Comparison of ENCODE assay signal across 18 mouse cellular contexts in the genomic region with DNA sequence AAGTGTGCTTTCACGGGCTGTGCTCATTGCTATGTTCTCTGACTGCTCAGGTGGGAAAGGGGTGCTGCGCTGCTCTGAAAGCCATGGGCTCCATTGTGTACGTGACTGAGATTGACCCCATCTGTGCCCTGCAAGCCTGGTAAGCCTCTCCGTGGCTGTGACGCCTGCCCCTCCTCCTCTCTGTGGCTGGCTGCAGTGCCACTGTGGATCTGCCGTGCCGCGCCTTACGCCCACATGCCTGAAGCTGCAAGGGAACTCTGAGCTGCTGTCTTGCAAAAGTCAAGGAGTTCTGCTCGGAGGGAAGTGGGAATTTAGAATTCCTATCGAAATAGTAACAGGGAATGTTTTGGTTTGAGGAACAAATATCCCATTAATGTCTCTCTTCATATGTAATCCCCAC. TPM values are rescaled to one million over a fixed set of nuclear protein-coding genes. Genes with fewer than 3 reads are reported as not detected.
DNase-seq lines count a peak whose midpoint lies in the region; ATAC-seq and TF ChIP-seq lines count a peak whose summit lies in the region.
"Had no signal": no experiment of that assay in that cellular context is flagged by ENCODE, and none has a peak within 500 bp of the region (broad histone marks: within the 10 kb centered on the region; RNA-seq: fewer than 3 reads in every experiment).

No protein-coding gene starts in this region.

- H3K27ac ChIP-seq in kidney, postnatal 0 days = peak overlapping the region; percentile 38; the same call in 1 of the 2 replicates
- H3K27ac ChIP-seq in midbrain, embryonic 13.5 days = no peak overlapping the region
- H3K27ac ChIP-seq: gastrocnemius, adult 2 months; hindbrain, embryonic 13.5 days; limb, embryonic 13.5 days; lung, embryonic 15.5 days had no signal

- H3K36me3 ChIP-seq in kidney, postnatal 0 days (ENCODE audit: insufficient read depth, low read length) = no peaks in the 10 kb centered on the region
- peaks cover 9% of the 10 kb centered on the region for H3K36me3 ChIP-seq in midbrain, embryonic 13.5 days

- H3K4me1 ChIP-seq in kidney, postnatal 0 days (replicated peaks; ENCODE audit: insufficient read depth, low read length) = no peaks in the 10 kb centered on the region
- no peaks in the 10 kb centered on the region for H3K4me1 ChIP-seq in midbrain, embryonic 13.5 days (replicated peaks)
- H3K4me1 ChIP-seq: hindbrain, embryonic 13.5 days; limb, embryonic 13.5 days had no signal

- no peak for DNase-seq in kidney, postnatal 0 days (ENCODE audit: low spot score)
- no peak for DNase-seq in kidney, postnatal 4 days
- peak; percentile 24 for DNase-seq in NIH3T3 (ENCODE audit: low read depth)
- peak; percentile 71 for DNase-seq in frontal cortex, postnatal 36 days (ENCODE audit: low spot score in 2 of 2)
- peak; percentile 58 to 67 for DNase-seq in left cerebral cortex, postnatal 36 days (ENCODE audit: low spot score in 2 of 2)
- DNase-seq in T-cell, adult 2 months (ENCODE audit: low spot score) = no peak
- DNase-seq in gastrocnemius, adult 8-10 months (ENCODE audit: low spot score in 2 of 2) = no peak
- DNase-seq: cerebellum, adult 8-10 months; embryo, embryonic 11 days; gastrocnemius, adult 2 months; thymus, postnatal 25 days had no signal

- no peaks in the 10 kb centered on the region for H3K9me3 ChIP-seq in kidney, postnatal 0 days (replicated peaks; ENCODE audit: low read length)
- H3K9me3 ChIP-seq in midbrain, embryonic 13.5 days = no peaks in the 10 kb centered on the region
- H3K9me3 ChIP-seq: G1E; hindbrain, embryonic 13.5 days; limb, embryonic 13.5 days; lung, embryonic 15.5 days had no signal

- 69% methylated on average over 11 of the region's 11 CpGs for WGBS in kidney, postnatal 0 days
- 68% methylated on average over 11 of the region's 11 CpGs for WGBS in midbrain, embryonic 13.5 days

- intact Hi-C loops in left cerebral cortex, postnatal 36 days (cut with DNase I) = no loop called here

- no peak overlapping the region for H3K4me3 ChIP-seq in kidney, postnatal 0 days (replicated peaks; ENCODE audit: low read depth, low read length)
- H3K4me3 ChIP-seq in midbrain, embryonic 13.5 days (replicated peaks) = no peak overlapping the region
- H3K4me3 ChIP-seq: erythroblast, embryonic 14.5 days; gastrocnemius, adult 2 months; hindbrain, embryonic 13.5 days; limb, embryonic 13.5 days; lung, embryonic 15.5 days had no signal

- H3K4me2 ChIP-seq in kidney, postnatal 0 days (ENCODE audit: low read length) = no peak overlapping the region
- no peak overlapping the region for H3K4me2 ChIP-seq in midbrain, embryonic 13.5 days (replicated peaks)
- H3K4me2 ChIP-seq: heart, embryonic 11.5 days; hindbrain, embryonic 13.5 days; limb, embryonic 13.5 days; lung, embryonic 15.5 days had no signal

- H3K27me3 ChIP-seq in kidney, postnatal 0 days (ENCODE audit: insufficient read depth, low read length) = no peaks in the 10 kb centered on the region
- H3K27me3 ChIP-seq in midbrain, embryonic 13.5 days = no peaks in the 10 kb centered on the region
- H3K27me3 ChIP-seq: hindbrain, embryonic 13.5 days; limb, embryonic 13.5 days; lung, embryonic 15.5 days had no signal

- TF ChIP-seq CTCF in kidney, postnatal 0 days (IDR thresholded peaks at IDR 0.05; ENCODE audit: low read depth) = no peak

- no peak overlapping the region for H3K9ac ChIP-seq in kidney, postnatal 0 days (ENCODE audit: low read depth, low read length)
- H3K9ac ChIP-seq in midbrain, embryonic 13.5 days (replicated peaks) = no peak overlapping the region
- H3K9ac ChIP-seq: hindbrain, embryonic 13.5 days; limb, embryonic 13.5 days; lung, embryonic 15.5 days had no signal

- ATAC-seq in kidney, postnatal 0 days (replicated peaks; ENCODE audit: low FRiP score, low read depth) = no peak
- no peak for ATAC-seq in midbrain, embryonic 13.5 days

RNA-seq across cellular contexts. Expression of a gene that starts 25.7 kb away (rescaled TPM):
- polyA plus RNA-seq in kidney, postnatal 0 days (2015; fragmentation: Nextera tagmentation; extraction: Ambion mirVana) = 0.79 and 0.92 TPM in 2 replicates
- total RNA-seq in left cerebral cortex, postnatal 36 days (2021) = 10 to 100 TPM; 19.6 to 30.6 TPM
- polyA plus RNA-seq in midbrain, embryonic 13.5 days (2015; fragmentation: Nextera tagmentation; extraction: Ambion mirVana) = 1.4 and 1.6 TPM in 2 replicates
- total RNA-seq in gastrocnemius, adult 8-10 months (2022) = under 1 TPM; 0.75 to 0.99 (median 0.88) TPM

Comparison
In these comparisons a context has a peak if more than half of its experiments do, and no peak if none do; other contexts are left out.
1. DNase-seq: peak in NIH3T3 (single experiment), frontal cortex, postnatal 36 days (2 of 2) and left cerebral cortex, postnatal 36 days (2 of 2); none in kidney, postnatal 0 days (single experiment), kidney, postnatal 4 days (0 of 2), T-cell, adult 2 months (single experiment) and gastrocnemius, adult 8-10 months (0 of 2).
2. RNA of a gene that starts 25.7 kb away (total RNA-seq): 19.6 to 30.6 TPM in left cerebral cortex, postnatal 36 days; 0.75 to 0.99 TPM in gastrocnemius, adult 8-10 months; every median in the first group is over 10 times any median in the second.